Mouse (Mus musculus) brain, embryonic 14.5 days (tissue): ENCODE measurements around the gene Atp11a. TPM values are rescaled to one million over a fixed set of nuclear protein-coding genes. Genes with fewer than 3 reads are reported as not detected.

Experiments
- DNase-seq: peaks from one replicate; pipeline ENCODE4 v3.0.0-alpha.2; 2011; ENCODE audit warnings: low read depth
- CTCF ChIP-seq: fragments of 200-500 bp; IDR thresholded peaks from 2 replicates; pipeline ENCODE4 v1.5.1; 2012; ENCODE audit warnings: inconsistent platforms, mild to moderate bottlenecking, moderate library complexity, borderline replicate concordance; ENCODE audit not compliant: insufficient read depth, insufficient read length; ENCODE audit errors: extremely low read depth
- POLR2A ChIP-seq: fragments of 200-500 bp; IDR thresholded peaks from 2 replicates; pipeline ENCODE4 v1.6.1; 2012; ENCODE audit warnings: mild to moderate bottlenecking, inconsistent platforms, borderline replicate concordance; ENCODE audit not compliant: poor library complexity, insufficient read depth, insufficient read length, severe bottlenecking; ENCODE audit errors: extremely low read depth
- polyA plus RNA-seq: library from polyadenylated mRNA; depleted of rRNA; stranded (reverse); fragments of >200 nt; gene quantifications from 2 replicates; pipeline ENCODE4 v1.2.3, GENCODE M21; 2012

The Atp11a gene
- polyA plus RNA-seq, 1 experiment, result 56.0 TPM

DNA sequence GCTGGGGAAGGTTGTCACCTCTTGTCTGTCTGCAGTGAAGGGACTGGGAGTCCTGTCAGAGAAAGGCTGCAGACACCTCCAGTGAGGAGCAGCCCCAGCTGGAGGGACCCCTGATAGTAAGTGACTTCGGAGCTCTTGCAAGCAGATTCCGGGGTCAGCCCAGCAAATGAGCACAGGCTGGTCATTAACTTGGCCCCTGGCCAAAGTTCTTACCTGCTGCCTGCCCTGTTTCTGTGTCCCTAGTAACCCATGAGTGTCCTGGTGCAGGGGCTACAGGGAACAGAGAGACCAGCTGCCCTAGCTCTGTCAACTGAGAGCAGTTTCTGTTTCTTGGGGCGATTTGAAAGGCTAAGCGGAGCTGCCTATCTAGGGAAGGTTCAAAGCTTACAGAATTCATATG, 17.1 kb downstream of the Atp11a start:
- TF ChIP-seq POLR2A, result no peak
- no peak for TF ChIP-seq CTCF
- DNase-seq, result no peak

DNA sequence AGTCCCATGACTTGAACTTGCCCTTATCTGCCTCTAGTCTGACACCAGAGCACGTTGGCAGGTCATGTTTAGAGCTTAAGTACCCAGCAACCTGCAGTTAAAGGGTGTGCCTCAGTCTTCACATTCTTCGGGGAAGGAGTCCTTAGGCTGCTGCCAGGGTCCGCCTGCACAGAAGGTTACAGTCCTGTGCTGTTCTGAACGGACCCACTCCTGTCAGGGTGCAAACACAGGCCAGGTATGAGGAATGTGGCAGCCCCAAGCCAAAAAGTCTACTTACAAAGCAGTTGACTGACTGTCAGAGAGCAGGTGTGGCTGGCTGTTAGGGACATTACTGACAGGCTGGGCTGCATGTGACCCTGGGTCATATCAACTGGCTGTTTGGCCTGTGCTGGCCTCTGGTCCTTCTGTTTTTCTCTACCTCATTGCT, 18.1 kb downstream of the Atp11a start:
- no peak for DNase-seq
- no peak for TF ChIP-seq CTCF
- no peak for TF ChIP-seq POLR2A

DNA sequence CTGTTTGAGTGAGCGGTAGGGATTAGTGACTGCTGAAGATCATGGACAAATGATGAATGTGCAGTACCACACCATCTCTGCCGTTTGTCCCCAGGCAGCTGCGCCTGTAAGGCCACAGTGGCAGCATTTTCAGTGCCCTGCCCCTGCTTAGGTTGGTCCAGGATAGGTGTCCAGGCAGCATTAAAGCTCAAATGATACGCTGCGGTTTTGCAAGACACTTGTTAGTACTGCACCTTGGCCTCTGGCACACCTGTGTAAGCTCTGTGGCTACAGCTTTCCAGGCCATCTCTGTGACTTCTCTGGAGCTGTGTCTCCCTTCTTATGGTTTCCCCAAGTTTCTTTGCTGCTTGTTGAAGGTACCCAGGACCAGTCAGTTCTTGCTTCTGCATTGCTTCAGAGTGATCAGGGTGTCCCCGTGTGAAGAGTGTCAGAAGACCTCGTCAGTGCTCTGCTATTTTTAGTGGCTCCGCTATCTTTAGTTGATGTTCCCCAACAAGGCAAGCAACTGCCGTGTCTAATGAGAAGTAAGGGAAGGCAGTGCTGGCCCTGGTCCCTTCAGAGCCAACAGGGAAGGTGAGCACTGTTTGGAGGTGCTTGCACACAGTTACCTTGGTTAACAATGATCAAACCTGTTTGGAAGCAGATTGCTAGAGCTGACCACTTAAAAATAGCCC, 18.6 kb downstream of the Atp11a start:
- DNase-seq, result no peak
- TF ChIP-seq POLR2A (no peak), CTCF (no peak)

DNA sequence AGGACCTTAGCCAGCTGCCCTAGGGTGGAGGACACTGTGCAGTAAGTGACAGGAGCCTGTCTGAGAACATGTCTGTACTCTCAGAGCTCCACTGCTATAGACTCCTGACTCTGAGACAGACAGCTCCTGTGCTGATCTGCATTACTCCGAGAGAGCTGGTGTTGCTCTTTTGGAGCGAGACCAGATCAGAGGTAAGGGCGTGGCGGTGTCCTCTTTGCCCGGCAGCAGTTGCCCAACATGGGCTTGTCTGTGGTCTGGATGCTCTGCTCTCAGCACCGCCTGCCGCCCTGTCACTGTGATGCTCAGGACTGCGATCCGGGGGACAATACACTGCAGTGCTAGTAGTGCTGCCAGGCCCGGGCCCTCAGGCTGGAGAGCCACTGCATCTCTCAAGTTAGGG, 19.4 kb downstream of the Atp11a start:
- no peak for DNase-seq
- TF ChIP-seq CTCF (no peak), POLR2A (no peak)

DNA sequence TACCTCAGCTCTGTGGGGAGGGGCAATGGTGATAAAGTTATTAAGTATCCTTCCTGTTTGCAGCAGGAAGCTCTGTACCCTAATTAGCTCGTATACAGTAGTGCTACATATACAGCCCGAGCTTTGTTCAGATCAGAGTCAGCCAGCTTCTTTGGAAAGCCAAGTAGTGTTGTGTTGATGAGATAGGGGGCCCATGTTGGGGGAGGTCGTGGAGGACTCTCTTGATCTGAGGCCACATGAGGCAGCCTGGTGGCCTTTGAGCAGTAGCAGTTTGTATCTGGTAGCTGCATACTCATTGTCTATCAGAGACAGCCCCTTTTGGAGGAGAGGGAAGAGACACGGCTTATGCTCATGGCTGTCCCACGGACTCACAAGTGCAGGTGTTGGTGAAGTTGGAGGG, 20.4 kb downstream of the Atp11a start:
- no peak for TF ChIP-seq CTCF
- no peak for TF ChIP-seq POLR2A
- DNase-seq, result no peak

DNA sequence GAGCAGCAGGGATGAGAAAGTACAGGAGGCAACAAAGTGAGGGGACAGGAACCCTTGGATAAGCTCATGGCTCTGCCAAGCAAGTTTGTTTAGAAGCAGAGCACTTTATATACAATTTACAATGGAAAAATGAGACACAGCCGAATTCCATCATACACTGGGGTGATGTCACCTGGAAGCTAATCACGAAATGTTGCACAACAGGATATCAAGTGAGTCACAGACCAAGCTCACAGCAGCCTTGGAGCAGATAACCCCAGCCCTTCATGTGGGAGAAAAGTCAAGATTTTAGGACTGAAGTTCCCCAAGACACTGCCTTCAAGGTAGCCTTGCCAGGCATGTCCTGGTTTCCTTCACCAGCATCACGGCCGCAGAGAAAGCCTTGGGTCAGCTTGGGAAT, 22.7 kb downstream of the Atp11a start:
- no peak for DNase-seq
- TF ChIP-seq CTCF, result no peak
- TF ChIP-seq POLR2A, result no peak

DNA sequence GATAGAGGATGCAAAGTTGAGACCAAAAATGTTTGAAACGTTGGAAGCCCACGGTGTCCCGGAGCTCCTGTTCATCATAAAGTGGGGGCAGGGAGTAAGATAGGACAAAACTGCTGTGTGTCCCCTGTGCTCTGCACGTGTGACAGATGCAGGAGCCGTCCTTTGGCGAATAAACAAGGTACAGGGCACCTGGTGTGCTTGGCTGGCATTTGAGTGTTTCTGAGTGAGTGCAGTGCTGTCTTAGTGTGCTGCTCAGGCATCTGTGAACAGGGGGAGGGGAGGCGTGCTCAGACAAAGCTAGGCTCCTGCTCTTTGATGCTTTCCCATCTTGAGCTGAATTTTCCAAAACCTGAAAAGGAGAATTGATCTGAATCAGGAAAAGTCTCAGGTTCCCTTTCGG, 28.7 kb downstream of the Atp11a start:
- TF ChIP-seq CTCF (no peak), POLR2A (no peak)
- no peak for DNase-seq

DNA sequence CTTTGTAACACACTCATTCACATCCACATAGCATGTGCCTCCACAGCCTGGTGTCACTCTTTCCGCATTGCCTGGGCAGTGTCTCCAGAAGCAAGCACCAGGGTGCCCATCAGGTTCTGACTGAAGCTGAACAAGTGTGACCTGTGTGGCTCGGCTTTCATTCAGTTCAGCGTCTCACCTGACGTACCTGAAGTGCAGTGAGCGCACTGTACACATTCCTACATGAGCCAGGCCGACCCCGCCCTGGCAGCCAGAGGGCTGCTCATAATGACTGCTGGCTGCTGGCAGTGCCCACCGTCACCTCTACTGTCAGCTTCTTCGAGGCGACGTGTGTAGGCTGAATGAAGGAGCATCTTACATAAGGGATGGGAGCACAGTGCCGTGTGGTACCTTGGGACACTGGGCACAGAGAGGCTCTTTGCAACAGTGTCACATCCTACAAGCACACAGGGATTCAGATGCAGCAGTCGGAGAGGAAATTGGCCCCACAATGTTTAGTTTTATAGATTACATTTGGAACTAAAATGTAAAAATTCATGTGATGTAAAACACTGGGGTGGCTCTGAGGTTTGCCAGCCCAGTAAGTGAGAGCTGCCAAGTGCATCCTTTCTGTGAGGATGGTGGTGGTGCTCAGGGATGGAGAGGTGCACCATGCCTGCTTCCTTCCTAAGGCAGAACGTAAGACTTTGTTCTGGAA, 29.6 kb downstream of the Atp11a start:
- no peak for DNase-seq
- TF ChIP-seq POLR2A, result no peak
- no peak for TF ChIP-seq CTCF

DNA sequence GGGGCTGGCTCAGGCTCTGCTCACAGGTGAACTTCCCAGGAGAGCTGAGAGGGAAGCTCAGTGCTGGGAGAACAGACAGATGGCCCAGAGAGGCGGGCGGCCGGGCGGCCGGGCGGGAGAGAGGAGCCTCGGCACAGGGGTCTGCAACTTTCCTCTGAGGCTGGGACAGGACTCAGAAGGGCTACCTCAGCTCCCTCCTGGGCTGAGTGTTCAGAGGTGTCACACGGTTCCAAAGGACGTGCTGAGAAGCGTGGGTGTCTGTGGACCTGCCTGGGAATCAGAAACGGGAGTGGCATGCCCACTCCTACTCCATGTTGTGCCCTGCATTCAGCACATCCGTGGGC, 30.1 kb downstream of the Atp11a start:
- no peak for DNase-seq
- no peak for TF ChIP-seq POLR2A
- no peak for TF ChIP-seq CTCF

DNA sequence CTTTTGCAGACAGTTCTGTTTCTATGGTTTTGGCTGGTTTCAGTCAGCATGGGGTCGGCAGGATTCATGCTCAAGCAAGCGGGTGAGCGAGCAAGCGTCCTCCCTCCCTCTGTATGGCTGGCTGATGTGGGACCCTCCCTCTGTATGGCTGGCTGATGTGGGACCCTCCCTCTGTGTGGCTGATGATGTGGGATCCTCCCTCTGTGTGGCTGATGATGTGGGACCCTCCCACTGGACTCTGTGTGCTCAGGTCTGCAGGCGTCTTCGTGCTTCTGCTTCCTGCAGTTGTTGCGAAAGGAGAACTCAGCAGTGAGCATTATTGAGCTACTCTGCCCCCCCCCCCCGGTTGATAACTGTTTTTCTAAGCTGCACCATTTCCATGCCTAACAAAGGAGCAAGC, 30.6 kb downstream of the Atp11a start:
- DNase-seq, result no peak
- TF ChIP-seq POLR2A, result no peak
- TF ChIP-seq CTCF, result no peak

DNA sequence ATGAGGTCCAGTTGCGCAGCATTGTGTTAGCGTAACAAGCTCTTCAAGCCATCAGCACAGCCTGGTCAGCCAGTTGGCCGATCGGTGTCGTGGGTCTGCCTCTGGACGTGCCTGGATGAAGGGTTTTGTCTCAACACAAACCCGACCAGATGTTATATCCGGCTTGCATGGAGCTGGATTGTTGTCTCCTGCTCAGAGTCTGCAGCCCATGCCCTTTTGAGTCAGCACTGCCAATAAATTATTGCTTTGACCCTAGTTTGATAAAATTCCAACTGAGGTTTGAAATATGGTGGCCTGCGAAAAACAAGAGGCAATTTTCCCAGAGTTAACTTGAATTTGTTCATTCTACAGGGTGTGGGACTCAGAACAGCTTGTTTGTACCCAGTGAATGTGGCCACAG, 31.9 kb downstream of the Atp11a start:
- no peak for DNase-seq
- TF ChIP-seq CTCF, result no peak
- TF ChIP-seq POLR2A, result no peak

DNA sequence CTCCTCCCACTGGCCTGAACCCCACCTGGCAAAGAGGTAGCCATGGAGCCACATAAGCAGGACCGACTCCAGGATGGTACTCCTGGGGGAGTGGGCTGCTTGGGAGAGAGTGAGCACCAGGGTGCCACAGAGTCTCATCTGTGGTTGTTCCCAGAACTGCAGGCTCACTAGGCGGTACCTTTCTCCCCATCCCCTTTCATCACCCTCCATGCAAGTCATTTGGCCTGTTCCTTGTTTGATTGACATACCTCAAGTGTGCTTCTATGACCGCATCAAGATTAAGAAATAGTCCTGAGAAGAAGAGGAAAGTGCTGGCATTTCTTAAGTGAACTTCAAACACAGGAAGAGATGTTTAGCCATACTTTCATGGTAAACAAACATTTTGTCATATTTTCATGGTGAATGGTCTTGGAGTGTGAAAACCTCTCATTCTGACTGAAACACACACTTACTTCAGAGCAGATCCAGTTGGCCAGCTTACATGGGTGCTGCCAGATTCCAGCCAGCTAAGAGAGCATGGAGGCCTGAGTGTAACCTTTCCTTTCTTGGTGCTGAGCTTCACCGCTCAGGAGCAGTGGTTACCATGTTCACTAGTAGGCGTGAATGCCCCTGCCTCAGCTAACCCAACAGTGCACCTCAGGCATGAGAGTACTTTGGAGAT, 38.3 kb downstream of the Atp11a start:
- TF ChIP-seq POLR2A (no peak), CTCF (no peak)
- DNase-seq, result no peak

DNA sequence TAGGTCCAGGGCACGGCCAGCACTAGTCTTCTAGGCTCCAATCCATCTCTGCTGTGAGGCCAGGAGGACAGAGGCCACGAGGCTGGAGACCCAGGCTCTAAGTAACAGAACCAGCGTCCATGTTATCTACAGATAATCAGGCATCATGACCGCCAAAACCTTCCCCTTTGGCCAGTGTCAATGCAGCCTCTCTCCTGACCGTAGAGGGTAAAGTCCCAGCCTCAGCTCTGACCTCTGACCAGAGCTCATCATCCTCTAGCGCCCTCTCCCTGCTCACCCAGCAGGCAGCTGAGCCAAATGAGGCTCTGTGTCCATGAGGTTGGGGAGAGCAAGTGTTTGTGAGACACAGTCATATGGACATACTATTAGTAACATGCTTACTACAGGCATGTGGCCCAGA, 42.3 kb downstream of the Atp11a start:
- DNase-seq, result no peak
- TF ChIP-seq POLR2A (no peak), CTCF (no peak)
